Mouse (Mus musculus) lung, adult 2 months (tissue): ENCODE measurements at regions not wholly inside any gene's neighbourhood (a gene's known extent, or its start where the extent isn't known, plus 50 kb on each side); places are given as distances from the start of the nearest gene placed in this dataset.
A peak's percentile ranks its signal among the peaks of the same experiment; 100 is the strongest.

ENCODE experiments used
- DNase-seq: peaks from one replicate; pipeline ENCODE4 v3.0.0; 2022
- H3K4me1 ChIP-seq: fragments of 200-500 bp; 2 replicates; pipeline ENCODE4 v1.6.1; 2011; ENCODE audit warnings: low read length; ENCODE audit not compliant: control insufficient read depth, insufficient read depth
- H3K4me3 ChIP-seq: fragments of 200-500 bp; replicated peaks from 2 replicates; pipeline ENCODE3; 2011; ENCODE audit warnings: low read depth, mild to moderate bottlenecking, control low read depth, low read length; ENCODE audit errors: extremely low read depth
- CTCF ChIP-seq: fragments of 200-500 bp; IDR thresholded peaks from 2 replicates; pipeline ENCODE4 v1.5.1; 2011; ENCODE audit warnings: mild to moderate bottlenecking, low read length, control low read depth; ENCODE audit not compliant: insufficient read depth
- POLR2A ChIP-seq: fragments of 200-500 bp; IDR thresholded peaks from 2 replicates; pipeline ENCODE4 v1.6.1; 2011; ENCODE audit warnings: low read depth, mild to moderate bottlenecking, control low read depth, low read length, borderline replicate concordance; ENCODE audit errors: extremely low read depth
- WGBS: fragments of 180-500 bp; shearing (Covaris S2); methylation state at CpG from one replicate; pipeline ENCODE4 v1.1.7; 2018; 5-methylcytosine and 5-hydroxymethylcytosine counted together

- TF ChIP-seq POLR2A (no peak), CTCF (no peak)
- no peak for DNase-seq
- Histone ChIP-seq H3K4me1 (no peaks in the 10 kb centered on the region), H3K4me3 (no peak overlapping the region)
- WGBS, result 58% methylated on average over 5 of the region's 5 CpGs
These were observed 99.1 kb downstream of the Btc start for GRCm38 (mm10) chr5:91303702-91304101.

- DNase-seq, result no peak
- Histone ChIP-seq H3K4me1 (no peaks in the 10 kb centered on the region), H3K4me3 (no peak overlapping the region)
- TF ChIP-seq POLR2A, result no peak
- peak; percentile 15; the same call in 1 of the 2 replicates for TF ChIP-seq CTCF
- WGBS, result 67% methylated on average over 3 of the region's 3 CpGs
These were observed 95.8 kb downstream of the Btc start for GRCm38 (mm10) chr5:91307031-91307430.
